Mouse (Mus musculus) small intestine, adult 2 months (tissue): ENCODE results near the gene Apmap. TPM values are rescaled to one million over a fixed set of nuclear protein-coding genes. Genes with fewer than 3 reads are reported as not detected.

Source experiments
- H3K27ac ChIP-seq: fragments of 200-500 bp; 2 replicates; pipeline ENCODE4 v1.5.1; 2012; ENCODE audit warnings: low read depth, low read length, control low read depth, inconsistent platforms; ENCODE audit not compliant: insufficient read depth
- H3K27me3 ChIP-seq: fragments of 200-500 bp; 2 replicates; pipeline ENCODE4 v1.6.1; 2012; ENCODE audit warnings: mild to moderate bottlenecking, moderate library complexity, low read length, inconsistent platforms; ENCODE audit not compliant: control insufficient read depth, insufficient read depth
- H3K36me3 ChIP-seq: fragments of 200-500 bp; 2 replicates; pipeline ENCODE4 v1.6.1; 2012; ENCODE audit warnings: mild to moderate bottlenecking, low read length, control low read depth, inconsistent platforms; ENCODE audit not compliant: control insufficient read depth, insufficient read depth
- H3K4me1 ChIP-seq: fragments of 200-500 bp; 2 replicates; pipeline ENCODE4 v1.6.1; 2012; ENCODE audit warnings: low read length, inconsistent platforms, mixed read lengths; ENCODE audit not compliant: control insufficient read depth, insufficient read depth, insufficient read length
- H3K4me3 ChIP-seq: fragments of 200-500 bp; 2 replicates; pipeline ENCODE4 v1.5.1; 2012; ENCODE audit warnings: low read depth, mild to moderate bottlenecking, control low read depth, inconsistent platforms, low read length, moderate library complexity
- CTCF ChIP-seq: fragments of 200-500 bp; IDR thresholded peaks from 2 replicates; pipeline ENCODE4 v1.5.1; 2012; ENCODE audit warnings: low read depth, mild to moderate bottlenecking, control low read depth, inconsistent platforms, low read length, moderate library complexity, mixed read lengths; ENCODE audit not compliant: insufficient replicate concordance, insufficient read length; ENCODE audit errors: extremely low read depth
- POLR2A ChIP-seq: fragments of 200-500 bp; IDR thresholded peaks from 2 replicates; pipeline ENCODE4 v1.6.1; 2012; ENCODE audit warnings: low read depth, mild to moderate bottlenecking, control low read depth, inconsistent platforms, low read length, moderate library complexity
- WGBS: fragments of 180-500 bp; shearing (Covaris S2); methylation state at CpG from one replicate; pipeline ENCODE4 v1.1.7; 2018; 5-methylcytosine and 5-hydroxymethylcytosine counted together
- polyA plus RNA-seq: library from polyadenylated mRNA; depleted of rRNA; stranded (reverse); fragments of >200 nt; gene quantifications from 2 replicates; pipeline ENCODE4 v1.2.3, GENCODE M21; 2012; rRNA removed

Apmap gene
- 28.5 and 37.7 TPM in 2 replicates for polyA plus RNA-seq

DNA sequence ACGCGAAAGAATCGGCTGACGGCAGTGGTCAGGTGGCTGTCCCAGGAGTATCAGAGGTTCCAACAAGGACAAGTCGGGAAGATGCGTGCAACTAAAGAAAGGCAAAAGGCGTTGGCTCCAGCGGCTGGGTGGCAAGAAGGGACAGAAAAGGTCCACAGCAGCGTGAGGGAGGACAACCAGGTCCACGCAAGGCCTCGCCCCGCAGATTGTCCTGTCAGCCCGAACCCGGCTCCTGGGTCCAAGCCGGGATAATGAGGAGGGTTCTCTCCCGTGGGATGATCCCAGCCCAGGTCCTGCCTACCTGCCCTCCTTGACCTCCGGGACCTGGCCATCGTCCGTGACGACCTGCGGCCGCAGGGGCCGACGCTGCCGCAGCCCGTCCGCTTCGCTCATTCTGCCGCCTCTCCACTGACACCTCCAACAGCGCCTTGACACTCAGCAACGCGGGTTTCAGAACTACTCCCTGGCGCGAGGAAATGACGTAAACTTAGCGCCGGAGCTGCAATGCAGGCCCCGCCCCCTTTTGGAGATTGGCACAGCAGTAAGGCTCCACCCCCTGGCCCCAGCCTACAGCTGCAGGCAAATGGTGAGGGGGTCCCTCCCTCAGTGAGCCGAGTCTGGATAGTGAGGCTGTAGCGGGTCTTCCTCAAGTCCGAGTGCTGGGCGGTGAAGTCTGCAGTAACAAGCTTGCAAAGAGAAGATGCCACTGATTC, at the start of gene Apmap:
Apmap (minus strand) TSS at position 481 of the 713 bp plus-strand sequence.
- no peaks in the 10 kb centered on the region; the same call in 1 of the 2 replicates for H3K4me1 ChIP-seq
- no peaks in the 10 kb centered on the region; the same call in 1 of the 2 replicates for H3K27me3 ChIP-seq
- WGBS: under 1% methylated on average over 42 of the region's 42 CpGs
- TF ChIP-seq POLR2A (peak; percentile 45), CTCF (no peak)
- peak within 1 kb of the TSS; percentile 94 for H3K4me3 ChIP-seq
- no peak within 1 kb of the TSS for H3K27ac ChIP-seq
- H3K36me3 ChIP-seq: no peaks in the 10 kb centered on the region

DNA sequence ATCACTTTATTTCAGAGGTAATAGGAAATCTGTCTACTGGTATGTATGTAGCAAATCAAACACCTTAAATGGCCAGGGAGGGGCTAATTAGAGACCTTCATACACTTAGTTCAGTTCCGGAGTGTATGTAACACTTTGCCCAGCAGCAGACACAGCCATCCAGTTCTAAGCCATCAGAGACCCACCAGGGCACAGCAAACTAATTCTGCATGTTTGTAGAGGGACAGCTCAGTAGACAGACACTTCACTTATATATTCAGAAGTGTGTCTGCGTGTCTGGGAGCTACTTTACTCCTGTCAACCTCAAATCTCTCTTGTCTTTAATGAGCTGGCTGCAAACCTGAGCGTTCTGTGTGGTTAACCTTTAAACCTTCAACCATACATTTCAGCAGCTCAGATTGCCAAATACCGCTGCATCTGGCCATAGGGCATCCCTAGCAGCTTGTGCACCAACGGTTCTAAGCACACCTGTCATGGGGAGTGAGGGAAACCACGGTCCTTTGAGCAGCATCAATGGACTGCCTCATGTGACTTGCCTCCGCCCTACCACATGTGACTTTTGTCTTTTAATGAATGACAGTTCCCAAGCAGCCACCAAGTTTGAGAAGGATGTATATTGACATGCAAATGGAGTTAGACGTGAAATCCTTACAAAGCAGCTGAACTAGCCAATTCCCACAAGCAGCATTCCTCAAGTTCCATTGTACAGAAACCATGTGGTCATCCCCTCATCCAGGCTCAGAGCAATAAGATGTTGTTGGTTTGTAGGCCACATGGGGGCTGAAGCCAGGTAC, 48.8 kb upstream of the Apmap start:
- H3K4me3 ChIP-seq: no peak overlapping the region
- no peaks in the 10 kb centered on the region for H3K27me3 ChIP-seq
- peaks cover 4% of the 10 kb centered on the region; the same call in 1 of the 2 replicates for H3K4me1 ChIP-seq
- H3K36me3 ChIP-seq: peaks cover 15% of the 10 kb centered on the region
- TF ChIP-seq POLR2A (no peak), CTCF (no peak)
- 23% methylated on average over 8 of the region's 8 CpGs for WGBS
- no peak overlapping the region for H3K27ac ChIP-seq

DNA sequence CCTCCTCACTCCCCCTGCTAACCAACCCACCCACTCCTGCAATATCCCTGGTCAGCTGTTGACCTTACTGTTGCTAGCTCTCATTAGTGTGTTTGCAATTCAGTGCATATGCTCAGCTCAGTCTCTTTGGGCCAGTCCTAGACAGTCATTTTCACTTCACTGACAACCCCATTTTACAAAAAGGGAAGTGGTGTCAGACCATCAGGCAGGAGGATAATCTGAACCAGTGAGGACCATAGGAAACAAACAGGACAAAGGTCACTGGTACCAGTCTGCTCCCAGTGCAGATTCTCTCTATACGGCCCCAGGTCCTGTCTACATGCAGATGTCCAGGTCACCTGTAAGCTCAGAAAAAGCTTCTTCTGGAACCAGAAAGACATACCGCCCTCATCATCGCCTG, 47.7 kb upstream of the Apmap start:
- no peak overlapping the region for H3K4me3 ChIP-seq
- TF ChIP-seq POLR2A (no peak), CTCF (no peak)

GRCm38 (mm10) chr2:150655290-150655689, 46.9 kb upstream of the Apmap start:
- H3K27me3 ChIP-seq: no peaks in the 10 kb centered on the region
- peaks cover 2% of the 10 kb centered on the region; the same call in 1 of the 2 replicates for H3K4me1 ChIP-seq
- no peak overlapping the region for H3K4me3 ChIP-seq
- WGBS: 52% methylated on average over 6 of the region's 6 CpGs
- peaks cover 15% of the 10 kb centered on the region for H3K36me3 ChIP-seq
- no peak for TF ChIP-seq POLR2A
- no peak for TF ChIP-seq CTCF
- no peak overlapping the region for H3K27ac ChIP-seq

More for the DNA sequence above, 47.7 kb upstream of the Apmap start:
- Histone ChIP-seq H3K27ac (no peak overlapping the region), H3K4me1 (peaks cover 2% of the 10 kb centered on the region; the same call in 1 of the 2 replicates), H3K27me3 (no peaks in the 10 kb centered on the region), H3K36me3 (peaks cover 15% of the 10 kb centered on the region)
- WGBS: 71% methylated on average over 3 of the region's 3 CpGs

GRCm38 (mm10) chr2:150654814-150655213, 46.4 kb upstream of the Apmap start:
- no peak overlapping the region for H3K4me3 ChIP-seq
- H3K36me3 ChIP-seq: peaks cover 12% of the 10 kb centered on the region
- 88% methylated on average over 2 of the region's 2 CpGs for WGBS
- TF ChIP-seq POLR2A (no peak), CTCF (no peak)
- H3K27ac ChIP-seq: no peak overlapping the region
- H3K4me1 ChIP-seq: peaks cover 2% of the 10 kb centered on the region; the same call in 1 of the 2 replicates
- no peaks in the 10 kb centered on the region for H3K27me3 ChIP-seq

DNA sequence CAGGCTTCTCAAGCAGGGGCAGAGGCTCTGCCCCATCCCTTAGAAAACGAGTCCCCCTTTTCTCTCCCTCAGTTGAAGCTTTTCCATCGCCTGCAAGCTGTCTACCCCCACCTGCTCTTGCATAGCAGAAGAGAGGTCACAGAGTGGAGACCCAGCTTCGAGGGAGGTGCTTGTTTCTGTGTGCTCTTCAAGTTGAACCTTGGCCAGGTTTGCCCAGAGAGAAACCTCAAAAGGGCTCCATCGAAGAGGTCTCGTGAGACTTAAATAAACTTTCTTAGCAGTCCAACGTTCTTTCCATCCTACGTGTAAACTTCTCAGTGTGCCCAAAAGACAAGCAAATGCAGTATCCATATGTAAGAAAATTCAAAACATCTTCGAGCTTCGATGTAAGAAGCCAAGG, 43.0 kb upstream of the Apmap start:
- Histone ChIP-seq H3K27ac (no peak overlapping the region), H3K36me3 (no peaks in the 10 kb centered on the region), H3K4me1 (no peaks in the 10 kb centered on the region; the same call in 1 of the 2 replicates), H3K4me3 (no peak overlapping the region), H3K27me3 (no peaks in the 10 kb centered on the region)
- 54% methylated on average over 9 of the region's 9 CpGs for WGBS
- TF ChIP-seq CTCF (no peak), POLR2A (no peak)

DNA sequence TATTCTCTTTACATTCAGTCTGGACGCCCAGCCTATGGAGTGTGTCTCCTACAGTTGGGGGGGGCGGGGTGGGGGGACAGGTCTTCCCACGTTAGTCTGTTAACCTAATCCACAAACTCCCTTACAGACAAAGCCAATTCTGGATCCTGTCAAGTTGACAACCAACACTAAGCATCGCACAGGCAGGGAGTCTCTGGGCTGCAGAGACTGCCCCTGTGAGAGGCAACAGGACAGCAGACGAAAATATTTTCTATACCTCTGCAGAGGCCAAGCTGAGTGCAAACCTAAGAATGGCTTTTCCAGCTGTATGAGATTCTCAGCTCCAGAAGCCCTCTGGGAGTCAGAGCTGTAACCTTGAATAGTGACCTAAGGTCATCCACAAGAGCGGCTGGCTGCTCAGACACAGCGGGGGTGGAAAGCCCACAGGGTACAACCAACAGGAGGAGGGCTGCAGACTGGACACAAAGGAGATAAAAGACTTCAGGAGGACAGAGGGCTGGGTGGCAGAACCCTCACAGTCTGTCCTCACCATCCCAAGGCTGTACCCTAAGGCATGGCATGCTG, 42.2 kb upstream of the Apmap start:
- H3K27ac ChIP-seq: no peak overlapping the region
- H3K4me3 ChIP-seq: no peak overlapping the region
- no peaks in the 10 kb centered on the region for H3K36me3 ChIP-seq
- H3K27me3 ChIP-seq: no peaks in the 10 kb centered on the region
- TF ChIP-seq CTCF (no peak), POLR2A (no peak)
- WGBS: 83% methylated on average over 7 of the region's 7 CpGs
- 0 out of 2 replicates have a peak, but pooled peaks cover under 1% of the 10 kb centered on the region for H3K4me1 ChIP-seq
